Mouse (Mus musculus) hindbrain, embryonic 10.5 days (tissue): ENCODE measurements at regions not wholly inside any gene's neighbourhood (a gene's known extent, or its start where the extent isn't known, plus 50 kb on each side); places are given as distances from the start of the nearest gene placed in this dataset.
A peak's percentile ranks its signal among the peaks of the same experiment; 100 is the strongest.
"Not testable (repeated sequence)": the region's sequence is repeated elsewhere in the genome, so short reads cannot be mapped to it uniquely, and the experiment has no call there.

ENCODE experiments used
- DNase-seq: peaks from one replicate; pipeline ENCODE4 v3.0.0-alpha.2; 2017; ENCODE audit warnings: low spot score
- H3K27ac ChIP-seq: fragments of 300-500 bp; sonication (generic); 2 replicates; pipeline ENCODE4 v1.5.1; 2016; ENCODE audit warnings: mild to moderate bottlenecking, moderate library complexity
- H3K27me3 ChIP-seq: fragments of 300-500 bp; sonication (generic); 2 replicates; pipeline ENCODE4 v1.6.1; 2016; ENCODE audit warnings: mild to moderate bottlenecking; ENCODE audit not compliant: poor library complexity, insufficient read depth, severe bottlenecking
- H3K36me3 ChIP-seq: fragments of 300-500 bp; sonication (generic); 2 replicates; pipeline ENCODE4 v1.6.1; 2016; ENCODE audit warnings: mild to moderate bottlenecking, moderate library complexity
- H3K4me1 ChIP-seq: fragments of 300-500 bp; sonication (generic); replicated peaks from 2 replicates; pipeline ENCODE4 v1.6.1; 2016; ENCODE audit warnings: mild to moderate bottlenecking
- H3K4me3 ChIP-seq: fragments of 300-500 bp; sonication (generic); 2 replicates; pipeline ENCODE4 v1.5.1; 2016; ENCODE audit warnings: mild to moderate bottlenecking, moderate library complexity
- H3K9me3 ChIP-seq: fragments of 300-500 bp; sonication (generic); 2 replicates; pipeline ENCODE4 v1.6.1; 2016; ENCODE audit warnings: mild to moderate bottlenecking, moderate library complexity
- WGBS: fragments of 180-500 bp; shearing (Covaris S2); methylation state at CpG from one replicate; pipeline ENCODE4 v1.1.7; 2016; 5-methylcytosine and 5-hydroxymethylcytosine counted together

DNA sequence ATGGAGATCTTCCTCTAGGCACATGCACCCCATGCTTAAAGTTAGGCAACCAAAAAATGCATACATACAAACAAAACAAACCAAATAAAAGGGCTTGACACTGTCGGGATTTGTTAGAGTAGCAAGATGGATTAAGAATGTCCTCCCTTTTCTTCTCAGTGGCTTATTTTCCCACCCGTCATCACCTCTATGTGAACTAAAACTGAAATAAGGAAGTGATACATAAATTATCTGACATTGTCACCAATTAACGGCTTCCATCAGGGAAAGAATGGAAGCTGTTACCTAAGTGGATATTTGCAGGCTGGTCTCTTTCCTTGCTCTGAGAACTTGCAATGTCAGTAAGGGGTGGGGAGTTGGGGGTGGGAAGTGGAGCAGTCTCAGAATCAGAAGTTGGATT is 541.5 kb downstream of the Diaph3 start:
- Histone ChIP-seq H3K9me3 (no peaks in the 10 kb centered on the region), H3K4me3 (no peak overlapping the region), H3K36me3 (no peaks in the 10 kb centered on the region), H3K27me3 (no peaks in the 10 kb centered on the region), H3K27ac (no peak overlapping the region), H3K4me1 (no peaks in the 10 kb centered on the region)
- no peak for DNase-seq
- WGBS: 82% methylated on average over 3 of the region's 3 CpGs

DNA sequence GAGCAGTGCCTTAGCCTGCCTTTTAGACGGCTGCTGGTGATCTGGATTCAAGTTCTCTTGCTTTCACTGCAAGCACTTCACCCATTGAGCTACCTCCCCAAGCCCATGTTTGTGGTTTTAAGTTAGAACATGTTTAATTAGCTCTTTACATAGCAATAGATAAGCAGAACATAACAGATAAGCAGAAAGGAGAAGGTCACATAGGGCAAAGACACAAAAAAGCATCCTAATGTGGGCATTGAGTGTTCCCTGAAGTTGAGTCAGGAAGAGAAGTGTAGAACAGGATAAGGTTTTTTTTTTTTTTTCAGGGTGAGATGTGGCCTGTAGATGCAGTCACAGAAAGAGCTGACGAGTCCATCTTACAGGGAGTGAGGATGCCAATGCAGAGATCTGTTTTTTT is 552.5 kb downstream of the Diaph3 start:
- 92% methylated on average over 2 of the region's 2 CpGs for WGBS
- H3K9me3 ChIP-seq: 0 out of 2 replicates have a peak, but pooled peaks cover 2% of the 10 kb centered on the region

DNA sequence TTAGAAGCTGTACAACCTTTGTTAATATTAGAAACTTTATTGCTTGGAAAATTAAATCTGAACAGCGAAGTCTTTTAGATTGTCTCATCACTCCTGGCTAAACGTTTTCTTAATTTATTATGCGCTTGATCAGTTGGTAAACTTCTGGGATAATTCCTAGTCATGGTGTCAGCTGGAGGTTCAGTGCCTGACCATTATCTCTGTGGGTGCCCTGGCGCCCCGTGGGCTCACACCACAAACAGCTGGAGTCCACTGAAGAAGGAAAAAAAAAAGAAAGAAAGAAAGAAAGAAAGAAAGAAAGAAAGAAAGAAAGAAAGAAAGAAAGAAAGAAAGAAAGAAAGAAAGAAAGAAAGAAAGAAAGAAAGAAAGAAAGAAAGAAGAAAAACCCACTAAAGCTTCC is 555.1 kb downstream of the Diaph3 start:
- H3K27me3 ChIP-seq, DNase-seq: not testable (repeated sequence)
- WGBS: 59% methylated on average over 5 of the region's 5 CpGs

More for the DNA sequence above, 552.5 kb downstream of the Diaph3 start:
- Histone ChIP-seq H3K27me3 (no peaks in the 10 kb centered on the region), H3K36me3 (no peaks in the 10 kb centered on the region), H3K4me3 (no peak overlapping the region), H3K4me1 (no peaks in the 10 kb centered on the region), H3K27ac (no peak overlapping the region)
- DNase-seq: no peak

DNA sequence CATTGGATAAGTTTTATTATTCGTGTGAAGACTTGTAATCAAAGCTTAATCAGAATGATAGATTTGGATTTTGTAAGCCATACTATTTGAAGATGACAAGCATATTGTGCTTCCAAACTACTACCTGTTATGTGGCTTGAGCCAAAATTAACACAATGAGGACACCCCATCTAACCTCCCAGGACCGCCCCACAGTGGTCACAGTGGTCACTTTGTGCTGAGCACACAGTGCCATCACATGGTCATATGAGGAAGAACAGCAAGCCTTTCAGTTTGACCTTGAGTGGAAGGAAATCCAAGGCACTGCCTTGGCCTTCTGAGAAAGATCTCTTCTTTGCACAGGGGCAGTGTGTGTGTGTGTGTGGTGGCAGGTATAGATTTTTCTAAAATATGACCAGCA is 578.3 kb downstream of the Diaph3 start:
- no peaks in the 10 kb centered on the region for H3K27me3 ChIP-seq
- H3K4me1 ChIP-seq: no peaks in the 10 kb centered on the region
- no peaks in the 10 kb centered on the region for H3K9me3 ChIP-seq
- DNase-seq: peak; percentile 34
- no peak overlapping the region for H3K4me3 ChIP-seq
- no peak overlapping the region for H3K27ac ChIP-seq
- WGBS: 60% methylated on average over 2 of the region's 2 CpGs
- H3K36me3 ChIP-seq: no peaks in the 10 kb centered on the region

More for the DNA sequence above, 555.1 kb downstream of the Diaph3 start:
- H3K9me3 ChIP-seq, H3K27ac ChIP-seq, H3K4me3 ChIP-seq, H3K4me1 ChIP-seq, H3K36me3 ChIP-seq: not testable (repeated sequence)

DNA sequence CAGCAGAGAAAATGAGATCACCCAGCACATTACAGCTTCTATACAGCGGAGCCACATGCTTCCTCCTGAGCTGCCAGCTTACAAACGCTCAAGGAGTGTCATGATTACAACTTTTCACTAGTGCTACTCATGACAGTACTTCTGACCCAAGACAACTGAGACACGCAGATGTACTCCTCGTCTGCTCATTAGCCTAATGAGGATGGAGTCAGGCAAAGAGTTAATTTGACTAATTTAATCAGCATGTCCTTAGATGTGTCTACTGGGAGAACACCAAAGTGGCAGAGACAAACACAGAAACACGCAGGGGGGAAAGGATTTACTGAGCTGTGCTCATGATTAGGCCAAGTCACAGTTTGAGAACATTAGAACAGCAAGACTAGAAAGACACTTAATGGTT is 603.0 kb downstream of the Diaph3 start:
- no peak overlapping the region for H3K4me3 ChIP-seq
- no peaks in the 10 kb centered on the region for H3K27me3 ChIP-seq
- H3K4me1 ChIP-seq: no peaks in the 10 kb centered on the region
- no peak overlapping the region for H3K27ac ChIP-seq
- no peaks in the 10 kb centered on the region for H3K36me3 ChIP-seq
- WGBS: 79% methylated on average over 5 of the region's 5 CpGs
- no peaks in the 10 kb centered on the region for H3K9me3 ChIP-seq
- no peak for DNase-seq

DNA sequence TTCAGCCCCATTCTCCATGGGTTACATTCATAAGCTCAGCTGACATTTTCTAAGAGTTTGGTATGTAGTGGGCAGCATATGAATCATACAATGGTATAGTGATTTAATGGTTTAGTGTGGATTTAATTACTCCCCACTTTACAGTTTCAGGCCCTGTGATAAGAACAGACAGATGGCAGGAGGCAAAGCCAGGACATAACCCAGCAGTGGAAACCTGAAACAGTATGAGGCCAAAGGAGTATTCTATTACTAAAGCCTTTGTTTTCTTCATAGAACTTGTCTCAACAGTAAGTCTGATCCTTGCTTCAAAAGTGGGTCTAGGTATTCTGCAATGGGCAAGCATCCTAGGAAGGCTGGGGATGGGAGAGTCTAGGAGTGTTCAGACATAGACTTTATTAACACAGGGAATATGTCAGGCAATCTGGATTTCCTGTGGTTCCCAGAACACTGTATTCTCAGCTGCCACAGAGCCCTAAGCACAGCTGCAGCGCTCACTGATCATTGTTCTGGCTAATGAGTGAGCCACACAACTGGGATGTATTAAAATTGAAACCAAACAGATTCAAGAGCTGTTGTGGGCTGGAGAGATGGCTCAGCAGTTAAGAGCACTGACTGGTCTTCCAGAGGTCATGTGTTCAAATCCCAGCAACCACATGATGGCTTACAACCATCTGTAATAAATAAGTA is 604.6 kb downstream of the Diaph3 start:
- Histone ChIP-seq H3K4me1 (no peaks in the 10 kb centered on the region), H3K9me3 (no peaks in the 10 kb centered on the region), H3K27me3 (no peaks in the 10 kb centered on the region), H3K36me3 (no peaks in the 10 kb centered on the region), H3K27ac (no peak overlapping the region), H3K4me3 (no peak overlapping the region)
- DNase-seq: no peak
- 92% methylated on average over 1 of the region's 1 CpGs for WGBS

DNA sequence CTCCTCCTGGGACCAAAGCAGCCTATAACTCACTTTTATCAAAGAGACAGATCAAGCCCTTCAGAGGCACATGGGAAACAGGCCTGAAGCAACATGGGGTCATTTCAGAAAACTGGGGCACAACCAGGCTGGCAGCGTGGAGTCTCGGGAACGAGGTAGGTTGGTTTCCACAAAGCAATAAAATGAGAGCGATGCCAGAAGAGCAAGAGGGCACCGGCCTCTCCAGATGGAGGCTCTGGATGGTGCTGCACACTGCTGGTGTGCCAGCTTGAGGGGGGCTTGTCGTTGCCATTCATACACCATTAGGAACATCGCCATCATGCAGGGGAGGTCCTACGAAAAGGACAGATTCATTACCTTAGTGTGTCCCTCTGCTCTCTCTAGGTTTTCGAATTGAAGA is 630.6 kb downstream of the Diaph3 start:
- Histone ChIP-seq H3K4me1 (no peaks in the 10 kb centered on the region), H3K4me3 (no peak overlapping the region), H3K36me3 (no peaks in the 10 kb centered on the region), H3K9me3 (no peaks in the 10 kb centered on the region), H3K27ac (no peak overlapping the region), H3K27me3 (no peaks in the 10 kb centered on the region)
- no peak for DNase-seq
- WGBS: 94% methylated on average over 9 of the region's 9 CpGs

DNA sequence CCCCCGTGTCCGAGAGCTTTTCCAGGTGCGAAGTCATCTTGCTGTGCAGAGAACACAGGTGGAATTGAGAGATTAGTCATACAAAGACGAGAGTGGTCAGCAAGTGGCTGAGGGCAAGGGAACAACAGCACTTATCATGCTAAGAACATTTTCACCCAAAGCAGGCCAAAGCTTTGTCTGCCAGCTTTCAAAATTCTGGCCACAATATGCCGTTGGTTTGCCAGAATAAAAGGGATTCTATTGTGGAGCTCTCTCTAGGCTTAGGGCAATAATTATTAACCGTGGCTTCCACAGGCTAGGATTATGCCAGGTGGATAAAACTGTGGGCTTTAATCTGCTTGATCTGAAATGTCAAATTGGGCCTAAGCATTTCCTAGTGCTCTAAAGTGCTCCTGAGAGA is 631.3 kb downstream of the Diaph3 start:
- H3K36me3 ChIP-seq: no peaks in the 10 kb centered on the region
- H3K27me3 ChIP-seq: no peaks in the 10 kb centered on the region
- H3K4me1 ChIP-seq: no peaks in the 10 kb centered on the region
- DNase-seq: no peak
- H3K4me3 ChIP-seq: no peak overlapping the region
- H3K9me3 ChIP-seq: no peaks in the 10 kb centered on the region
- H3K27ac ChIP-seq: no peak overlapping the region
- 88% methylated on average over 6 of the region's 6 CpGs for WGBS

DNA sequence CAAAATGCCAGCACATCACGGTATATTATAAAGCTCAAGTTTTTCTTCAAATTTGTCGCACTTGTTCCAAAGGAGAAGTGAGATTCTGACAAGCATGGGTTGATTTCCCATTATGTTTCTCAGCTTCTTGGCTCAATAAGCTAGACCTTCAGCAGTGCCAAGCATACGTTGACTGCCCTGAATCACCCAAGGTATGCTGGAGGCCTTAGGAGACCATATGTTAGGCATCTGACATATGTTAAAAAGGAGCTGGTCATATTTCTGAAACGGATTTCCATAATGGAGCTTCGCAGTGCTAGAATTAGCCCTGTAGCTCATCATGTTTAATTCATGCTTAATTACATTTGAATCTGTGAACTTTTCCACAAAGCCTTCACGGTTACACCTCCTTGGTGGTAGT is 634.7 kb downstream of the Diaph3 start:
- H3K4me3 ChIP-seq: no peak overlapping the region
- 81% methylated on average over 6 of the region's 6 CpGs for WGBS
- no peaks in the 10 kb centered on the region for H3K9me3 ChIP-seq
- DNase-seq: no peak
- no peaks in the 10 kb centered on the region for H3K27me3 ChIP-seq
- no peak overlapping the region for H3K27ac ChIP-seq
- H3K4me1 ChIP-seq: no peaks in the 10 kb centered on the region
- H3K36me3 ChIP-seq: no peaks in the 10 kb centered on the region

DNA sequence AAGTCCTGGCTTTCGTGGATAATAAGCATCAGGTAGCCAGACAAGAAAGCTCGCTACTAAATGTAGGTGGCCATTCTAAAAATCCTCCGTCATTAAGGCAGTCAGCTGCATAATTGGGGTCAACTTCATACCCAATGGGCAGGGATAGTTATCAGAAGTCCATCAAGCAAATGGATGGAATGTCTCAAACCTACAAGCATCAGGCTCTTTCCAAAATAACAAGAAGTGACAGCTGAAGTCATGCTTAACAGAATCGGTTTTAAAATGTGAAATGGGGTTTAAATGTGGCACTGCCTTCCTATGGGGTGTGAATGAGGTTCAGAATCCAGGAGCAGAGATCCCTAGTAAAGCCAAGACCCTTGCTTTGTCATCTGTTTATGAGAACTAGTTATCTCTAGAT is 650.2 kb downstream of the Diaph3 start:
- Histone ChIP-seq H3K27ac (no peak overlapping the region), H3K9me3 (no peaks in the 10 kb centered on the region), H3K27me3 (no peaks in the 10 kb centered on the region), H3K36me3 (no peaks in the 10 kb centered on the region), H3K4me1 (peaks cover 9% of the 10 kb centered on the region), H3K4me3 (no peak overlapping the region)
- WGBS: 86% methylated on average over 4 of the region's 4 CpGs
- DNase-seq: no peak

DNA sequence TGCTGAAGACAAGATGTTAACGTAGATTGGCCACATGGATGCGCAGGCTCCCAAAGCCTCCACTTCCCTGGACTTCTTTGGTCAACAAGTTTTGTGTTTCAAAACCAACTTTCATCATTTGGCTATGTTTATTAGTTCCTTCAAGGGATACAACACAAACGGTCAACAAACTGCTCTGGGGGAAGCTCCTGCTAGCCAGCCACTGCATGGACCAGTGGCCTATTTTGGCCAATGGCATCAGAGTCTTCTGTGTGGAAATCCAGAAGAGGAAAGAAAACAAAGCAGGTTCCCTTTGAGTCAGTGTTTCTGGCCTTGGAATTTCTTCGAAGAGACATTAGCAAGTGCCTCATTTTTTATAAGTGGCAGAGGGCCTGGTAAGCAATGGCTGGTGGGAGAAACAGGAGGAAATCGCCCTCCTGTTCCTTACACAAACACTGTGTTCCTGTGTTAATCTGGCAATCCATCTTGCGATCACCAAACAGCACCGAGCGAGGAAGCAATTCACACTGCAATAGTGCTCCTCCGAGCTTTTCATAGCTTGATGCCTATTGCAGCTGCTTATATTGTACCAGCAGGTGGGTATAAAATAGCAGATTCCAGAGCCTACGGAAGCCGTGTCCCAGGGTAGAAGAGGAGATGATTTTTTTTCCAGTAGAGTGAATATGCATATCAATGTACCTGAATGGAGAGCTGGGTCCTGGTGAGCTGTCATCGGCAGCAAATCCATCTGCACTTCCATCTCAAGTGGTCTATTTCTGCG is 651.0 kb downstream of the Diaph3 start:
- Histone ChIP-seq H3K4me3 (no peak overlapping the region), H3K9me3 (no peaks in the 10 kb centered on the region), H3K36me3 (no peaks in the 10 kb centered on the region), H3K4me1 (peaks cover 6% of the 10 kb centered on the region), H3K27me3 (no peaks in the 10 kb centered on the region), H3K27ac (no peak overlapping the region)
- no peak for DNase-seq
- 84% methylated on average over 13 of the region's 13 CpGs for WGBS

DNA sequence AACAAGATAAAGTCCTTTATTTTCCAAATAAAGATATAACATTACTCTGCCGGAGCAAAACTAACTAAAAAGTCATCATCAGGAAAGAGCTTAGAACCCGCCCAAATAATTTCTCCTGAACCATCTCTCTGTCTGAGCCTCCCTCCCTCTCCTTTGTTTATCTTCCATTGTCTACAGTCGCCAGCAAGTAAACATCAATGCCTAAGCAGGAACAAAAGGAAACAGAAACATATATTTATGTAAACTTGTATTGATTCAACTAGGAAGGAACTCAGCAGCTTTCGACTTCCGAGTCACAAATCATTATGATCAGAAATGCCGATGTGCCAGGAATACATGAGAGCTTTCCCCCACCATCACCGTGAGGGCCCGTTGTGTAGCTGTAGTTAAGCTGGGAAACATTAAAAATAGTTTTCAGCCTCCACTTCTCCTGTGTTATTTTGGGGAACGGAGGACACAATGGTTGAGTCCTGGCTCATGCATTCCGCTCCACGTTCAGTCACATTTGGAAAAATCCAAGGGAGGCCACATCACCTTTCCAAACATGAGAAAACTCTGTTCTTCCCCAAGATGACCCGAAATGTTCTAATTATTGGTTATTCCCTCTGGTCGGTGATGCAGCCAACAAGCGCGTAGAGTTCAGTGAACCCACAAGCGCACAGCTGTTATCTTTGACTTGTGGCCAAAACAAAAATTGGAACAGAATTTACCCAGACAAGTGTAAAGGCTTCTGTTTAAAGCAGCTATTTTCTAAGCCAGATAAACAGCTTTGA is 651.8 kb downstream of the Diaph3 start:
- no peaks in the 10 kb centered on the region for H3K9me3 ChIP-seq
- H3K36me3 ChIP-seq: no peaks in the 10 kb centered on the region
- no peak overlapping the region for H3K27ac ChIP-seq
- no peak overlapping the region for H3K4me3 ChIP-seq
- no peak for DNase-seq
- peaks cover 6% of the 10 kb centered on the region for H3K4me1 ChIP-seq
- no peaks in the 10 kb centered on the region for H3K27me3 ChIP-seq
- WGBS: 90% methylated on average over 16 of the region's 16 CpGs

DNA sequence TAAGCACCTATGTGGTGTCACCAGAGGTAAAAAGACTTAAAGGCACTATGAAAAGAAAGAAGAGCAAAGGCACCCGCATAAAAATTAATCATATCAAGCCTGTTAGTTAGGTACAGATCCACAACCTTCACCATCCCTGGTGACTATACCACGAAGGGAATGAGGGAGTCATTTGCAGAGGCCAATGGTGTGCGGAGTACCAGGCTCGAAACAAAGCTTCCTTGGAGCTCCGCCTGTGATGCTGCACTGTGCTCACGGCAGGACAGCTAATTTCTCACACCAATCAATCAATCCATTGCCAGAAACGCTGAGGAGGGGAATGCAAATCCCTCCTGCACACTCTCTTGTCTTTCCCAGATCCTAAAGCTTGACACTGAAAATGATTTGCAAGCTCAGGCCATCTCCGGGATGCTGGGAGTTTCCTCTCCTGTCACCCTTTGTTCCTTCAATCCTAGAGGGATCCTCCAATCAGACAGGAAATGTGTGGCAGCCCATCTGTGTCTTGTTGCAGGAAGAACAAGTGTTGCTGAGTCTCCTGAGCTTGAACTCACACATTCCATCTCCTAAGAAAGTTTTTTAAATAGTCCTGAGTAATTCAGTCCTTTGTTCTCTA is 653.6 kb downstream of the Diaph3 start:
- Histone ChIP-seq H3K27me3 (no peaks in the 10 kb centered on the region), H3K9me3 (no peaks in the 10 kb centered on the region), H3K27ac (peak overlapping the region; percentile 51), H3K4me3 (no peak overlapping the region), H3K4me1 (peaks cover 6% of the 10 kb centered on the region), H3K36me3 (no peaks in the 10 kb centered on the region)
- 50% methylated on average over 8 of the region's 8 CpGs for WGBS
- no peak for DNase-seq
